In the genomic region with DNA sequence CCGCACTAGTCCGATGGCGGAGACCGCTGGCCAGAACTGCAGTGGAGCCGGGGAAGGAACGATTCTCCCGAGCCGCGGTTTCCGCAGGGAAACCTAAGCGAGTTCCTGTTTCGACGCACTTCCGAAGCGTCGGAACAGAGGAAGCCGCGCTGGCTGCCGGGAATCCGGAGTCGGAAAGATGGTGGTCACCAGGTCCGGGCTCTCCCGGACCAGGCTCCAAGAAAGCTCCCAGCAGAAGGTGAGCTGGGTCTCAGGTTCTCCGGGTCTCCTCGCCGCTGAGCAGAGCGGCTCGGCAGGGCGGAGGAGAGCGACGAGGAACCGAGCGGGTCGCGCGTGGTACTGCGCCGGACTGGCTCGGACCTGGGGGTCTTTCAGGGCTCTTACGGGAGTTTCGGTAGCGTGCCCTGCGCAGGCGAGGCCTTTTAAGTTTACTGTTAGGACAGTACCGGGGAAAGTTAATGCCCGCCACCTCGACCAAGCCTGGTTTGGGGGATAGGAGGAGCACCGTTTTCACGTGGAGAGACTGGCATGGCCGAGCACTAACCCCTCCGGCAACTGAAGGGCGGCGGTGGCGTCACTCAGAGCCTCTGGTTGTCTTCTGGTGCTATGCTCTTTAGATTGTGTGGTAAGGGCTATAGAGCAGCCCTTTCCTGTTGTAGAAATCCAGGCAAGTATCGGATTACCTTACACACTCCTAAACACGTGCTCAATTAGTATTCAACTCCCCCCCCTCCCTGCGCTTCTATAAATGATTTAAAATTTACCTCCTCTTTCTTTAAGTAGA, we compare ENCODE assay signal across 8 mouse cellular contexts. TPM values are rescaled to one million over a fixed set of nuclear protein-coding genes. Genes with fewer than 3 reads are reported as not detected.
DNase-seq lines count a peak whose midpoint lies in the region; ATAC-seq and TF ChIP-seq lines count a peak whose summit lies in the region.

A gene (plus strand): TSS at position 148 of the 784 bp plus-strand sequence.

- H3K9ac ChIP-seq in embryonic facial prominence, embryonic 12.5 days, result peak within 1 kb of the TSS; percentile 91
- H3K9ac ChIP-seq in limb, embryonic 15.5 days, result peak within 1 kb of the TSS; percentile 88

- peak; percentile 95 for DNase-seq in 3134 (ENCODE audit: extremely low read depth, insufficient read length, low spot score)
- DNase-seq in adrenal gland, postnatal 25 days, result peak; percentile 93
- DNase-seq in heart, adult 18-20 months, result peak; percentile 94 to 95
- peak; percentile 96 for DNase-seq in kidney, adult 2 months
- peak; percentile 81 to 85 for DNase-seq in monocyte, adult 2 months (ENCODE audit: low read depth in 1 of 2, low spot score in 2 of 2)
- peak; percentile 87 to 89 for DNase-seq in spleen, postnatal 36 days (ENCODE audit: low spot score in 2 of 2)

- peaks cover 27% of the 10 kb centered on the region for H3K4me1 ChIP-seq in embryonic facial prominence, embryonic 12.5 days
- H3K4me1 ChIP-seq in kidney, adult 2 months (ENCODE audit: control insufficient read depth, insufficient read depth, low read length), result peaks cover 4% of the 10 kb centered on the region; the same call in 1 of the 2 replicates
- H3K4me1 ChIP-seq in limb, embryonic 15.5 days, result peaks cover 30% of the 10 kb centered on the region

- peaks cover 38% of the 10 kb centered on the region for H3K36me3 ChIP-seq in embryonic facial prominence, embryonic 12.5 days
- H3K36me3 ChIP-seq in kidney, adult 2 months (ENCODE audit: control insufficient read depth, insufficient read depth, low read length), result peaks cover 4% of the 10 kb centered on the region
- peaks cover 42% of the 10 kb centered on the region for H3K36me3 ChIP-seq in limb, embryonic 15.5 days

- peak; percentile 71 for TF ChIP-seq POLR2A in kidney, adult 2 months (IDR thresholded peaks at IDR 0.05; ENCODE audit: low read depth, low read length)

- H3K27me3 ChIP-seq in embryonic facial prominence, embryonic 12.5 days, result no peaks in the 10 kb centered on the region
- no peaks in the 10 kb centered on the region for H3K27me3 ChIP-seq in kidney, adult 2 months (replicated peaks; ENCODE audit: control insufficient read depth, insufficient read depth, low read length)
- H3K27me3 ChIP-seq in limb, embryonic 15.5 days, result no peaks in the 10 kb centered on the region

- TF ChIP-seq CTCF in kidney, adult 2 months (conservative IDR thresholded peaks at IDR 0.05; ENCODE audit: insufficient read depth, insufficient read length, low read depth, low read length), result no peak

- peak within 1 kb of the TSS; percentile 97 for H3K4me3 ChIP-seq in embryonic facial prominence, embryonic 12.5 days
- peak within 1 kb of the TSS; percentile 91 for H3K4me3 ChIP-seq in kidney, adult 2 months (ENCODE audit: insufficient read depth, low read depth, low read length)
- H3K4me3 ChIP-seq in limb, embryonic 15.5 days, result peak within 1 kb of the TSS; percentile 73

- WGBS in embryonic facial prominence, embryonic 12.5 days, result 1% methylated on average over 56 of the region's 57 CpGs
- under 1% methylated on average over 57 of the region's 57 CpGs for WGBS in kidney, adult 2 months
- WGBS in limb, embryonic 15.5 days, result under 1% methylated on average over 57 of the region's 57 CpGs

- peak; percentile 93 for ATAC-seq in embryonic facial prominence, embryonic 12.5 days (ENCODE audit: insufficient number of reproducible peaks, insufficient read depth, low FRiP score, low TSS enrichment)
- ATAC-seq in limb, embryonic 15.5 days (ENCODE audit: insufficient number of reproducible peaks, low FRiP score, low TSS enrichment, low read depth), result peak; percentile 96

- H3K27ac ChIP-seq in embryonic facial prominence, embryonic 12.5 days, result peak within 1 kb of the TSS; percentile 72; the same call in 1 of the 2 replicates
- peak within 1 kb of the TSS; percentile 42; the same call in 1 of the 2 replicates for H3K27ac ChIP-seq in kidney, adult 2 months (ENCODE audit: insufficient read depth, low read depth, low read length)
- H3K27ac ChIP-seq in limb, embryonic 15.5 days, result peak within 1 kb of the TSS; percentile 76

- peak within 1 kb of the TSS; percentile 67 for H3K4me2 ChIP-seq in embryonic facial prominence, embryonic 12.5 days (replicated peaks)
- peak within 1 kb of the TSS; percentile 64 for H3K4me2 ChIP-seq in limb, embryonic 15.5 days

- H3K9me3 ChIP-seq in embryonic facial prominence, embryonic 12.5 days, result no peaks in the 10 kb centered on the region
- H3K9me3 ChIP-seq in limb, embryonic 15.5 days, result no peaks in the 10 kb centered on the region

RNA-seq across cellular contexts. Expression of the gene that starts here (rescaled TPM):
- 41.9 and 43.5 TPM in 2 replicates for total RNA-seq in adrenal gland, postnatal 25 days (2021)
- 77.1 and 82.2 TPM in 2 replicates for polyA plus RNA-seq in embryonic facial prominence, embryonic 12.5 days (2016; fragmentation: Nextera tagmentation; extraction: Ambion mirVana)
- 10 to 100 TPM; 25.3 to 30.1 TPM for total RNA-seq in heart, adult 18-20 months (2021)
- polyA plus RNA-seq in kidney, adult 2 months (2012; rRNA removed), result 6.6 and 7.9 TPM in 2 replicates
- 59.6 and 63.9 TPM in 2 replicates for polyA plus RNA-seq in limb, embryonic 15.5 days (2015; fragmentation: Nextera tagmentation; extraction: Ambion mirVana)

Comparison
In these comparisons a context has a peak if more than half of its experiments do, and no peak if none do; other contexts are left out.
1. Peak in every context shown above with its lines: DNase-seq, ATAC-seq, H3K4me3 ChIP-seq and H3K27ac ChIP-seq.